ENCODE assay signal across 22 mouse cellular contexts in genomic region chr16:11845309-11845708, GRCm38 (mm10).
A peak's percentile ranks its signal among the peaks of the same experiment; 100 is the strongest.
DNase-seq lines count a peak whose midpoint lies in the region; ATAC-seq and TF ChIP-seq lines count a peak whose summit lies in the region.
"Had no signal": no experiment of that assay in that cellular context is flagged by ENCODE, and none has a peak within 500 bp of the region (broad histone marks: within the 10 kb centered on the region; RNA-seq: fewer than 3 reads in every experiment).

No protein-coding gene starts in this region.

- H3K27ac ChIP-seq in hindbrain, embryonic 13.5 days = peak overlapping the region; percentile 66
- no peak overlapping the region for H3K27ac ChIP-seq in hindbrain, embryonic 16.5 days (ENCODE audit: low read depth, low read length)
- H3K27ac ChIP-seq in neural tube, embryonic 11.5 days (ENCODE audit: low read depth, low read length) = no peak overlapping the region
- no peak overlapping the region for H3K27ac ChIP-seq in neural tube, embryonic 15.5 days (replicated peaks)
- H3K27ac ChIP-seq in forebrain, embryonic 16.5 days (ENCODE audit: low read length) = peak overlapping the region; percentile 5; the same call in 1 of the 2 replicates
- H3K27ac ChIP-seq in midbrain, postnatal 0 days (ENCODE audit: low read depth, low read length) = peak overlapping the region; percentile 19
- H3K27ac ChIP-seq in liver, postnatal 0 days (ENCODE audit: low read depth) = no peak overlapping the region
- H3K27ac ChIP-seq: embryonic facial prominence, embryonic 15.5 days; gastrocnemius, adult 2 months; heart, embryonic 13.5 days; hindbrain, embryonic 12.5 days had no signal

- TF ChIP-seq EP300 in liver, postnatal 0 days (IDR thresholded peaks at IDR 0.05; ENCODE audit: low read depth) = no peak

- H3K9me3 ChIP-seq in hindbrain, embryonic 13.5 days = no peaks in the 10 kb centered on the region
- H3K9me3 ChIP-seq in hindbrain, embryonic 16.5 days (ENCODE audit: control insufficient read depth, low read length) = no peaks in the 10 kb centered on the region
- H3K9me3 ChIP-seq in neural tube, embryonic 11.5 days (ENCODE audit: control insufficient read depth, low read length) = no peaks in the 10 kb centered on the region
- no peaks in the 10 kb centered on the region for H3K9me3 ChIP-seq in neural tube, embryonic 15.5 days (replicated peaks)
- H3K9me3 ChIP-seq in forebrain, embryonic 16.5 days (ENCODE audit: control insufficient read depth, low read length) = no peaks in the 10 kb centered on the region
- no peaks in the 10 kb centered on the region for H3K9me3 ChIP-seq in midbrain, postnatal 0 days (ENCODE audit: low read length)
- H3K9me3 ChIP-seq in liver, postnatal 0 days (ENCODE audit: low read length) = no peaks in the 10 kb centered on the region
- H3K9me3 ChIP-seq: embryonic facial prominence, embryonic 15.5 days; heart, embryonic 13.5 days; hindbrain, embryonic 12.5 days had no signal

- H3K4me1 ChIP-seq in hindbrain, embryonic 13.5 days (replicated peaks) = no peaks in the 10 kb centered on the region; the same call in 1 of the 2 replicates
- no peaks in the 10 kb centered on the region for H3K4me1 ChIP-seq in hindbrain, embryonic 16.5 days (ENCODE audit: control insufficient read depth, insufficient read depth, low read depth, low read length)
- H3K4me1 ChIP-seq in neural tube, embryonic 11.5 days (ENCODE audit: control insufficient read depth, insufficient read depth, low read length) = no peaks in the 10 kb centered on the region
- H3K4me1 ChIP-seq in neural tube, embryonic 15.5 days = no peaks in the 10 kb centered on the region
- no peaks in the 10 kb centered on the region for H3K4me1 ChIP-seq in forebrain, embryonic 16.5 days (replicated peaks; ENCODE audit: control insufficient read depth, insufficient read depth, low read length)
- H3K4me1 ChIP-seq in midbrain, postnatal 0 days (ENCODE audit: insufficient read depth, low read length) = no peaks in the 10 kb centered on the region
- no peaks in the 10 kb centered on the region for H3K4me1 ChIP-seq in liver, postnatal 0 days (ENCODE audit: insufficient read depth)
- H3K4me1 ChIP-seq: embryonic facial prominence, embryonic 15.5 days; hindbrain, embryonic 12.5 days had no signal

- H3K9ac ChIP-seq in hindbrain, embryonic 13.5 days = no peak overlapping the region
- H3K9ac ChIP-seq in hindbrain, embryonic 16.5 days (ENCODE audit: low read depth, low read length) = no peak overlapping the region
- no peak overlapping the region for H3K9ac ChIP-seq in neural tube, embryonic 11.5 days (ENCODE audit: low read length)
- H3K9ac ChIP-seq in neural tube, embryonic 15.5 days (replicated peaks) = no peak overlapping the region
- H3K9ac ChIP-seq in forebrain, embryonic 16.5 days (replicated peaks; ENCODE audit: low read depth, low read length) = no peak overlapping the region
- H3K9ac ChIP-seq in midbrain, postnatal 0 days (replicated peaks; ENCODE audit: low read length, poor library complexity, severe bottlenecking) = no peak overlapping the region
- H3K9ac ChIP-seq in liver, postnatal 0 days (replicated peaks) = no peak overlapping the region
- H3K9ac ChIP-seq: embryonic facial prominence, embryonic 15.5 days; heart, embryonic 13.5 days; hindbrain, embryonic 12.5 days had no signal

- no peaks in the 10 kb centered on the region for H3K27me3 ChIP-seq in hindbrain, embryonic 13.5 days
- no peaks in the 10 kb centered on the region for H3K27me3 ChIP-seq in hindbrain, embryonic 16.5 days (replicated peaks; ENCODE audit: control insufficient read depth, insufficient read depth, low read length)
- no peaks in the 10 kb centered on the region for H3K27me3 ChIP-seq in neural tube, embryonic 11.5 days (ENCODE audit: control insufficient read depth, insufficient read depth, low read length)
- no peaks in the 10 kb centered on the region for H3K27me3 ChIP-seq in neural tube, embryonic 15.5 days (replicated peaks)
- H3K27me3 ChIP-seq in forebrain, embryonic 16.5 days (replicated peaks; ENCODE audit: control insufficient read depth, insufficient read depth, low read length) = no peaks in the 10 kb centered on the region
- H3K27me3 ChIP-seq in midbrain, postnatal 0 days (ENCODE audit: insufficient read depth, low read length) = no peaks in the 10 kb centered on the region
- H3K27me3 ChIP-seq in liver, postnatal 0 days (ENCODE audit: insufficient read depth, low read length) = no peaks in the 10 kb centered on the region
- H3K27me3 ChIP-seq: embryonic facial prominence, embryonic 15.5 days; heart, embryonic 13.5 days; hindbrain, embryonic 12.5 days had no signal

- H3K4me3 ChIP-seq in hindbrain, embryonic 13.5 days = no peak overlapping the region
- no peak overlapping the region for H3K4me3 ChIP-seq in hindbrain, embryonic 16.5 days (ENCODE audit: low read length)
- H3K4me3 ChIP-seq in neural tube, embryonic 11.5 days (ENCODE audit: low read depth, low read length) = no peak overlapping the region
- H3K4me3 ChIP-seq in neural tube, embryonic 15.5 days (replicated peaks) = no peak overlapping the region
- H3K4me3 ChIP-seq in forebrain, embryonic 16.5 days (replicated peaks; ENCODE audit: low read length) = no peak overlapping the region
- H3K4me3 ChIP-seq in midbrain, postnatal 0 days (ENCODE audit: low read depth, low read length) = no peak overlapping the region
- H3K4me3 ChIP-seq in liver, postnatal 0 days (ENCODE audit: low read depth, low read length) = no peak overlapping the region
- H3K4me3 ChIP-seq: embryonic facial prominence, embryonic 15.5 days; erythroblast, embryonic 14.5 days; gastrocnemius, adult 2 months; heart, embryonic 13.5 days; hindbrain, embryonic 12.5 days had no signal

- 0 out of 2 replicates have a peak, but pooled peaks cover 5% of the 10 kb centered on the region for H3K36me3 ChIP-seq in hindbrain, embryonic 13.5 days
- H3K36me3 ChIP-seq in hindbrain, embryonic 16.5 days (ENCODE audit: control insufficient read depth, insufficient read depth, low read length) = no peaks in the 10 kb centered on the region
- H3K36me3 ChIP-seq in neural tube, embryonic 11.5 days (ENCODE audit: control insufficient read depth, insufficient read depth, low read length) = no peaks in the 10 kb centered on the region
- H3K36me3 ChIP-seq in neural tube, embryonic 15.5 days = no peaks in the 10 kb centered on the region
- no peaks in the 10 kb centered on the region for H3K36me3 ChIP-seq in forebrain, embryonic 16.5 days (ENCODE audit: control insufficient read depth, insufficient read depth)
- H3K36me3 ChIP-seq in midbrain, postnatal 0 days (ENCODE audit: insufficient read depth, low read length) = no peaks in the 10 kb centered on the region
- H3K36me3 ChIP-seq in liver, postnatal 0 days (replicated peaks; ENCODE audit: insufficient read depth, low read length) = no peaks in the 10 kb centered on the region; the same call in 1 of the 2 replicates
- H3K36me3 ChIP-seq: embryonic facial prominence, embryonic 15.5 days had no signal

- 83% methylated on average over 5 of the region's 5 CpGs for WGBS in hindbrain, embryonic 13.5 days
- 73% methylated on average over 5 of the region's 5 CpGs for WGBS in hindbrain, embryonic 16.5 days
- WGBS in neural tube, embryonic 11.5 days = 91% methylated on average over 5 of the region's 5 CpGs
- WGBS in neural tube, embryonic 15.5 days = 78% methylated on average over 5 of the region's 5 CpGs
- WGBS in forebrain, embryonic 16.5 days = 57% methylated on average over 5 of the region's 5 CpGs
- 57% methylated on average over 5 of the region's 5 CpGs for WGBS in midbrain, postnatal 0 days
- 84% methylated on average over 5 of the region's 5 CpGs for WGBS in liver, postnatal 0 days (ENCODE audit: insufficient replicate concordance)

- no peak overlapping the region for H3K4me2 ChIP-seq in hindbrain, embryonic 13.5 days
- H3K4me2 ChIP-seq in hindbrain, embryonic 16.5 days (ENCODE audit: low read length) = no peak overlapping the region
- no peak overlapping the region for H3K4me2 ChIP-seq in neural tube, embryonic 11.5 days (ENCODE audit: low read depth)
- H3K4me2 ChIP-seq in neural tube, embryonic 15.5 days = no peak overlapping the region
- no peak overlapping the region for H3K4me2 ChIP-seq in forebrain, embryonic 16.5 days (ENCODE audit: low read length)
- H3K4me2 ChIP-seq in midbrain, postnatal 0 days (ENCODE audit: low read depth, low read length, poor library complexity, severe bottlenecking) = no peak overlapping the region
- H3K4me2 ChIP-seq in liver, postnatal 0 days (ENCODE audit: low read depth, low read length) = no peak overlapping the region
- H3K4me2 ChIP-seq: embryonic facial prominence, embryonic 15.5 days; heart, embryonic 13.5 days; hindbrain, embryonic 12.5 days had no signal

- no peak for ATAC-seq in hindbrain, embryonic 13.5 days (ENCODE audit: low FRiP score)
- no peak for ATAC-seq in hindbrain, embryonic 16.5 days
- ATAC-seq in neural tube, embryonic 11.5 days (ENCODE audit: insufficient read depth, low FRiP score, low TSS enrichment) = no peak
- ATAC-seq in neural tube, embryonic 15.5 days (ENCODE audit: low FRiP score) = no peak
- ATAC-seq in forebrain, embryonic 16.5 days = peak; percentile 66; the same call in 1 of the 2 replicates
- no peak for ATAC-seq in midbrain, postnatal 0 days (ENCODE audit: low FRiP score)
- ATAC-seq in liver, postnatal 0 days = no peak
- ATAC-seq: inflammation-experienced regulatory T-cells, adult 6 months had no signal

- DNase-seq in neural tube, embryonic 11.5 days (ENCODE audit: low spot score) = peak; percentile 3
- no peak for DNase-seq in midbrain, postnatal 0 days (ENCODE audit: low spot score)
- no peak for DNase-seq in liver, postnatal 0 days
- DNase-seq in ovary, postnatal 14 days (ENCODE audit: low spot score) = no peak
- DNase-seq: adrenal gland, adult 2 months; adrenal gland, postnatal 36 days; cerebellum, adult 11 months; cerebellum, adult 8-10 months; cerebellum, postnatal 14 days; embryo, embryonic 11 days; gastrocnemius, adult 2 months; gastrocnemius, postnatal 25 days; heart, postnatal 4 days had no signal

- TF ChIP-seq CTCF in midbrain, postnatal 0 days (IDR thresholded peaks at IDR 0.05) = no peak
- TF ChIP-seq CTCF in liver, postnatal 0 days (IDR thresholded peaks at IDR 0.05; ENCODE audit: low read depth) = no peak

Comparison
In these comparisons a context has a peak if more than half of its experiments do, and no peak if none do; other contexts are left out.
1. H3K27ac ChIP-seq: peak in hindbrain, embryonic 13.5 days (single experiment), forebrain, embryonic 16.5 days (single experiment) and midbrain, postnatal 0 days (single experiment); none in hindbrain, embryonic 16.5 days (single experiment), neural tube, embryonic 11.5 days (single experiment), neural tube, embryonic 15.5 days (single experiment) and liver, postnatal 0 days (single experiment).